Comparison of ENCODE assay signal across 8 mouse cellular contexts in the genomic region with DNA sequence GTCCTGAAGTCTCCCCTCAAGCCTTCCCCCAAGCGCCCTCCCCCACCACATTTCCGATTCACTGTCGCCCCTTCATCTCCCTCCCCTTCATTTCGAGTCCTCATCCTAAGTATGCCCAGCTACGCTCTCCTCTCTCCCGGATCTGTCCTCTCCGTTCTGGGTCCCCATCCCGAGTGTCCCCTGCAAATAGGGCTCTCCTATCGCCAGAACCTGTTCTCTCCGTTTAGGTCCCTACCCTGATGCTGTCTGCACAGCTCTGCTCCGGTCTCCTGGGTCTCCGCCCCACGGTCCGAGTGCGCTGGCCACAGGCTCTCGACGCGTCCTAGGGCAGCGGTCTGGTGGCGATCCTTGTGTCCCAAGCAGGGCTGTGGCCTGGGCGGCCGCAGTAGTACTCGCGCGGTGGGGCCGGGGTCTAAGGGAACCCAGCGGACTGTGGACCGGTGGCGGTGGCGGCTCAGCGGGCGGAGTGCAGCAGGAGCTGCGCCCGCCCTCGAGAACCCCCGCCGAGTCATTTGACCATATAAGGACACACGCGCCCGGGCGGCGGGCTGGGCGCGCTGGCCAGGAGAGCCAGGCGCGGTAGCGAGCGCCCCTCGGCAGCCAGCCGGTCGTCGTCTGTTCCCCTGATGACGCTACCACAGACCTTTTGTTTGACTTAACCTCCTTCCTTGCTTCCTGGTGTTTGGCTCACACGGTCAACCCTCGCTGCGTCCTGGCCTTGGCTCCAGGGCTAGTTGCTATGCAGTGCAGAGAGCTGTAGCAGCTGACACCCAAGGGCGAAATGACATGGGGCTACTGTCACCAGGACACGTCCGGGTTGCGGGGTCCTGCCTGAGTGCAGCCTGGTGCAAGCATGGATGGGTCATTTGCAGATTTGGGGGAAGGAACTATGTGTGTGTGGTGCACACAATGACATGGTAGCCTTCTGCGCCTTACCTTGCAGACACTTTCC. TPM values are rescaled to one million over a fixed set of nuclear protein-coding genes. Genes with fewer than 3 reads are reported as not detected.
DNase-seq lines count a peak whose midpoint lies in the region; ATAC-seq lines count a peak whose summit lies in the region.

No protein-coding gene starts in this region.

- peaks cover 15% of the 10 kb centered on the region for H3K4me1 ChIP-seq in hindbrain, embryonic 15.5 days (replicated peaks)

- H3K27me3 ChIP-seq in hindbrain, embryonic 15.5 days = no peaks in the 10 kb centered on the region

- peak overlapping the region; percentile 79 for H3K27ac ChIP-seq in hindbrain, embryonic 15.5 days (replicated peaks)

- peak; percentile 90 for DNase-seq in Muller cell, postnatal 12 days (ENCODE audit: inconsistent ontology term)
- peak; percentile 84 to 85 for DNase-seq in cerebellum, postnatal 10 days
- DNase-seq in frontal cortex, postnatal 36 days (ENCODE audit: low spot score in 2 of 2) = peak; percentile 73 to 78
- peak; percentile 67 to 83 for DNase-seq in left cerebral cortex, adult 18-20 months (ENCODE audit: low spot score in 2 of 2)
- peak; percentile 47 for DNase-seq in lung, postnatal 36 days
- DNase-seq in retina, postnatal 1 day = peak; percentile 87
- DNase-seq in urinary bladder, postnatal 36 days (ENCODE audit: low spot score in 2 of 2) = peak; percentile 31 to 43

- WGBS in hindbrain, embryonic 15.5 days = 4% methylated on average over 61 of the region's 61 CpGs

- peak overlapping the region; percentile 89 for H3K4me3 ChIP-seq in hindbrain, embryonic 15.5 days

- H3K9ac ChIP-seq in hindbrain, embryonic 15.5 days = peak overlapping the region; percentile 87

- H3K36me3 ChIP-seq in hindbrain, embryonic 15.5 days = no peaks in the 10 kb centered on the region

- no peaks in the 10 kb centered on the region for H3K9me3 ChIP-seq in hindbrain, embryonic 15.5 days

- H3K4me2 ChIP-seq in hindbrain, embryonic 15.5 days = peak overlapping the region; percentile 84

- peak; percentile 94 for ATAC-seq in hindbrain, embryonic 15.5 days (ENCODE audit: low FRiP score, low read depth)

RNA-seq across cellular contexts. Expression of gene Fhl2, which starts 33.0 kb away (rescaled TPM):
- polyA plus RNA-seq in hindbrain, embryonic 15.5 days (2015; fragmentation: Nextera tagmentation; extraction: Ambion mirVana) = 26.0 and 26.2 TPM in 2 replicates
- 10 to 100 TPM; 48.9 to 55.4 TPM for total RNA-seq in left cerebral cortex, adult 18-20 months (2021)

Comparison
In these comparisons a context has a peak if more than half of its experiments do, and no peak if none do; other contexts are left out.
1. Peak in every context shown above with its lines: DNase-seq, ATAC-seq, H3K4me3 ChIP-seq and H3K27ac ChIP-seq.
2. DNase-seq: peak in every context shown above with its lines; median percentile 90 in Muller cell, postnatal 12 days; 87 in retina, postnatal 1 day; 84 in cerebellum, postnatal 10 days; 76 in frontal cortex, postnatal 36 days; 75 in left cerebral cortex, adult 18-20 months; 47 in lung, postnatal 36 days; 37 in urinary bladder, postnatal 36 days.